Comparison of ENCODE assay signal across 10 mouse cellular contexts in the genomic region with DNA sequence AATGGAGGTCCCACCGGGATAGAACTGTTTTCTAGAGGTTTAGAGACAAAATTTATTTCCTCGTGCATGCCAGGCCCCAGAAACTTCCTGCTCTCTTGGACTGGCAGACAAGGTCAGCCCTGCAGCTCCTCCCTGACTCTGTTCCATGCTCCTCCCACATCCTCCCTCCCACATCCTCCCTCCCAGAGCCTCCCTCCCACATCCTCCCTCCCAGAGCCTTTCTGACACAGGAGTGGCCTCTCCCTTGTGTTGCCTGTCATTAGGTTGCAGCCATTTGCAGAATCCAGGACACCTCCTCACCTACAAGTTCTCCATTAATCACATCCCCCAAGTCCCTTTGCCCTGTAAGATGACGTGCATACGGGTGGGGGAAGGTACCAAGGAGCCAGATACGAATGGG.
DNase-seq lines count a peak whose midpoint lies in the region; ATAC-seq and TF ChIP-seq lines count a peak whose summit lies in the region.
"Had no signal": no experiment of that assay in that cellular context is flagged by ENCODE, and none has a peak within 500 bp of the region (broad histone marks: within the 10 kb centered on the region; RNA-seq: fewer than 3 reads in every experiment).

No protein-coding gene starts in this region.

- no peaks in the 10 kb centered on the region for H3K27me3 ChIP-seq in intestine, postnatal 0 days (replicated peaks; ENCODE audit: control insufficient read depth, insufficient read depth, low read length)
- H3K27me3 ChIP-seq in forebrain, embryonic 12.5 days: no peaks in the 10 kb centered on the region
- H3K27me3 ChIP-seq: embryonic facial prominence, embryonic 13.5 days; liver, embryonic 15.5 days had no signal

- DNase-seq in heart, adult 11 months: peak; percentile 81
- no peak for DNase-seq in heart, adult 9 months (ENCODE audit: low spot score in 2 of 2)
- peak; percentile 77 to 83 for DNase-seq in adrenal gland, postnatal 36 days
- peak; percentile 26 for DNase-seq in lung, postnatal 25 days (ENCODE audit: low spot score)
- DNase-seq in gastrocnemius, adult 8-10 months (ENCODE audit: low spot score in 2 of 2): no peak

- H3K27ac ChIP-seq in intestine, postnatal 0 days (ENCODE audit: low read depth, low read length): no peak overlapping the region
- no peak overlapping the region for H3K27ac ChIP-seq in forebrain, embryonic 12.5 days
- H3K27ac ChIP-seq: embryonic facial prominence, embryonic 13.5 days; liver, embryonic 15.5 days had no signal

- H3K9me3 ChIP-seq in intestine, postnatal 0 days (ENCODE audit: control insufficient read depth): no peaks in the 10 kb centered on the region
- peaks cover 5% of the 10 kb centered on the region; the same call in 1 of the 2 replicates for H3K9me3 ChIP-seq in forebrain, embryonic 12.5 days
- H3K9me3 ChIP-seq: liver, embryonic 15.5 days had no signal

- H3K4me3 ChIP-seq in intestine, postnatal 0 days (ENCODE audit: low read depth, low read length): no peak overlapping the region
- no peak overlapping the region for H3K4me3 ChIP-seq in forebrain, embryonic 12.5 days (replicated peaks)
- H3K4me3 ChIP-seq: embryonic facial prominence, embryonic 13.5 days; liver, embryonic 15.5 days had no signal

- TF ChIP-seq CTCF in intestine, postnatal 0 days (IDR thresholded peaks at IDR 0.05; ENCODE audit: low read depth): no peak

- 30% methylated on average over 5 of the region's 5 CpGs for WGBS in intestine, postnatal 0 days
- WGBS in forebrain, embryonic 12.5 days: 59% methylated on average over 5 of the region's 5 CpGs

- no peaks in the 10 kb centered on the region for H3K4me1 ChIP-seq in intestine, postnatal 0 days (replicated peaks; ENCODE audit: control insufficient read depth, insufficient read depth, low read length)
- H3K4me1 ChIP-seq in forebrain, embryonic 12.5 days: no peaks in the 10 kb centered on the region
- H3K4me1 ChIP-seq: liver, embryonic 15.5 days had no signal

- H3K36me3 ChIP-seq in intestine, postnatal 0 days (ENCODE audit: control insufficient read depth, insufficient read depth): no peaks in the 10 kb centered on the region
- no peaks in the 10 kb centered on the region for H3K36me3 ChIP-seq in forebrain, embryonic 12.5 days (replicated peaks)
- H3K36me3 ChIP-seq: embryonic facial prominence, embryonic 13.5 days; liver, embryonic 15.5 days had no signal

- H3K9ac ChIP-seq in intestine, postnatal 0 days (ENCODE audit: low read depth, low read length): no peak overlapping the region
- H3K9ac ChIP-seq in forebrain, embryonic 12.5 days: no peak overlapping the region
- H3K9ac ChIP-seq: embryonic facial prominence, embryonic 13.5 days; liver, embryonic 15.5 days had no signal

- 0 out of 2 replicates have a peak, but pooled peaks have one; percentile 41 for ATAC-seq in intestine, postnatal 0 days
- ATAC-seq in forebrain, embryonic 12.5 days (ENCODE audit: low FRiP score): no peak; the same call in 1 of the 2 replicates
- no peak for ATAC-seq in monocyte, adult 5-6 weeks (replicated peaks; ENCODE audit: insufficient number of reproducible peaks, low FRiP score, low TSS enrichment, poor library complexity, severe bottlenecking)

- H3K4me2 ChIP-seq in intestine, postnatal 0 days (replicated peaks; ENCODE audit: low read depth): no peak overlapping the region
- H3K4me2 ChIP-seq in forebrain, embryonic 12.5 days: no peak overlapping the region
- H3K4me2 ChIP-seq: embryonic facial prominence, embryonic 13.5 days; liver, embryonic 15.5 days had no signal

Comparison
In these comparisons a context has a peak if more than half of its experiments do, and no peak if none do; other contexts are left out.
1. DNase-seq: peak in heart, adult 11 months (single experiment), adrenal gland, postnatal 36 days (2 of 2) and lung, postnatal 25 days (single experiment); none in heart, adult 9 months (0 of 2) and gastrocnemius, adult 8-10 months (0 of 2).